Mouse (Mus musculus): Measurements from ENCODE around the gene Ccdc84. TPM values are rescaled to one million over a fixed set of nuclear protein-coding genes. Genes with fewer than 3 reads are reported as not detected.
A peak's percentile ranks its signal among the peaks of the same experiment; 100 is the strongest.
"Not testable (repeated sequence)": the region's sequence is repeated elsewhere in the genome, so short reads cannot be mapped to it uniquely, and the experiment has no call there.

The Ccdc84 gene
- polyA plus RNA-seq, 1 experiment from 2014 or later: 24.0 TPM

DNA sequence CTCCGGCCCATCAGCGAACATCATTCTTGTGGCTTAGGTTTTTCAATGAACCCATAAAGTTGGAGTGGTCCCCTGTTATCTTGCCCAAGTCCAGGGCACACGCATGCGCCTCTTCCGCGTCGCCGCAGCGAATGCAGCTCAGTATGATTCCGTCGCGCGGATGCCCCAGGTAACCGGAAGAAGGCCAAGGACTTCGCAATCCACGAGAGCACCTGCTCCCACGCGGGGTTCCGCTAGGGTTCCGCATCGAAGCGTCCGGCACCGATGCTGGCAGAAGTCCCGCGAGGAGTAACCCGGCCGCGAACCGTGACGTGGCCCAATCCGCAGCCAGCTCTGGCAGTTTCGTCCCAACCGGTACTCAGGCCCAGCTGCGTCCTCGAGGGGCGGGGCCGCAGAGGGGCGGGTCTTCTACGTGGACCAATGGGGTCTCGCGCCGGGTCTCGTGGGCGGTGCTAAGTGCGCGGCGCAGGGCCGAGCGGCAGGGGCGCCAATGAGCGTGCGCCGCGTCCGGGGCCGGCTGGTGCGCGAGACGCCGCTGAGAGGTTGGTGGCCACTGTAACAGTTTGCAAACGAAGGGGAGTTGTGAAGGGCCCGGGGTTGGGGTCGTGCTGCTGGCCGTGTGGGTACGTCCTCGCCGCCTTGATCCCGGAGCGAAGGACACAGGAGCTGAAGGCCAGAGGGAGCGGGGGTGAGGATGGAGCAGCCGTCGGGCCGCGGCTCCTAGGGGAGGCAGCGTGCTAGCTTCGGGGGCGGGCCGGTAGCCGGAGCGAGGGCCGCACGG, 39.1 kb downstream of the Ccdc84 start, which contains the start of gene Hyou1:
Gene Hyou1 (plus strand): TSS at position 437 of the 781 bp plus-strand sequence.
- peak within 1 kb of the TSS; percentile 88 for H3K27ac ChIP-seq
- peaks cover 18% of the 10 kb centered on the region for H3K36me3 ChIP-seq
- H3K4me3 ChIP-seq (replicated peaks): peak within 1 kb of the TSS; percentile 75
- H3K4me1 ChIP-seq (replicated peaks): peaks cover 14% of the 10 kb centered on the region
- peak; percentile 99 for ATAC-seq
- no peaks in the 10 kb centered on the region for H3K27me3 ChIP-seq (replicated peaks)
- peak within 1 kb of the TSS; percentile 87 for H3K4me2 ChIP-seq (replicated peaks)
- no peaks in the 10 kb centered on the region for H3K9me3 ChIP-seq
- under 1% methylated on average over 83 of the region's 83 CpGs for WGBS
- peak within 1 kb of the TSS; percentile 83 for H3K9ac ChIP-seq

DNA sequence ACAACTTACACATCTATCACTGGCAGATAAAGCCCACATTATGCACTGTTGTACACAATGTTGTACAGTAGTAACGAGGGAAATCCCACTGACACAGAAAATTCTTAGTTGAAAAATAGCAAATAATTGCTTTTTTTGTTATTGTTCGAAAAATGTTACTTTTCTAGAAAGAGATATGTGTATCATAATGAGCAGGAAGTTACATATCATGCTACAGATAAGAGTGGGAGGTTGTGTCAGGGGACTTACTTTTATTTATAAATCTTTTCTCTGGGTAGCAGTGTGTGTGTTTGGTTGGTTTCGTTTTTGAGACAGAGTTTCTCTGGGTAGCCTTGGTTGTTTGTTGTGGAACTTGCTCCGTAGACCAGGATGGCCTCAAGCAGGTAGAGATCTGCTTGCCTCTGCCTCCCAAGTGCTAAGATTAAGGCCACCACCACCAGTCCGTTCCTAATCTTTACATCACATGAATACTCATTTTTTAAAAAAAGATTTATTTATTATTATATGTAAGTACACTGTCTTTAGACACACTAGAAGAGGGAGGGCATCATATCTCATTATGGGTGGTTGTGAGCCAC, 40.1 kb downstream of the Ccdc84 start:
- ATAC-seq: no peak
- WGBS: 80% methylated on average over 5 of the region's 5 CpGs
- Histone ChIP-seq H3K4me3 (replicated peaks) (peak overlapping the region; percentile 75), H3K36me3 (peaks cover 12% of the 10 kb centered on the region), H3K4me2 (replicated peaks) (peak overlapping the region; percentile 87), H3K9me3 (no peaks in the 10 kb centered on the region), H3K27ac (peak overlapping the region; percentile 88; the same call in 1 of the 2 replicates), H3K27me3 (replicated peaks) (no peaks in the 10 kb centered on the region), H3K4me1 (replicated peaks) (peaks cover 14% of the 10 kb centered on the region), H3K9ac (peak overlapping the region; percentile 69)

DNA sequence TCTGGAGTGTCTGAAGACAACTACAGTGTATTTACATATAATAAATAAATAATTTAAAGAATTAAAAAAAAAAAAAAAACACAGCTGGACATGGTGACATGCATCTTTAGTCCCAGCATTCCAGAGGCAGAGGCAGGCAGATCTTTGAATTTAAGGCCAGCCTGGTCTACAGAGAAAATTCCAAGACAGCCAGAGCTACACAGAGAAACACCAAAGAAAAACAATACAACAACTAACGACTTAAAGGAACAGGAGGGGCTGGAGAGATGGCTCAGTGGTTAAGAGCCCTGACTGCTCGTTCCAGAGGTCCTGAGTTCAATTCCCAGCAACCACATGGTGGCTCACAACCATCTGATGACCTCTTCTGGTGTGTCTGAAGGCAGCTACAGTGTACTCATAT, 41.0 kb downstream of the Ccdc84 start:
- H3K36me3 ChIP-seq; H3K27ac ChIP-seq; H3K4me3 ChIP-seq (replicated peaks); H3K27me3 ChIP-seq (replicated peaks); H3K4me2 ChIP-seq (replicated peaks); H3K9ac ChIP-seq; ATAC-seq; H3K9me3 ChIP-seq: not testable (repeated sequence)
- peaks cover 14% of the 10 kb centered on the region for H3K4me1 ChIP-seq (replicated peaks)
- 81% methylated on average over 2 of the region's 2 CpGs for WGBS

DNA sequence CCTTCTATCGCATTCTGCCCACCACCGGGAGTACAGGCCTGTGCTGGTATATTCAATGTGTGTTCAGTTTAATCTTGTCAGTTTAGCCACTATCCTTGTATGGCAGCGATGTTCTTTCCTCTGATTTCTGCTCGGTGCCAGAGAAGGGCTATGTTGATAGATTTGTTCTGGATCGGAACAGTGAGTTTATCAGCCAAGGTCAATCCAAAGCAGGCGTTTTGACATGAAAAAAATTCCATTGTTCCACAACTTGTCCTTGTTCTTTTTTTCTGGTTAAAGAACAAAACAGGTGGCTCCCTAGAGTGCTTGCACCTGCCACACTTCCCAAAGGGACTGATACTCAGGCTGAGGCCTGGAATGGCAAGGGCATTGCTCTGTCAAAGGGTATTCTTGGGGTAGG, 42.2 kb downstream of the Ccdc84 start:
- Histone ChIP-seq H3K36me3 (no peaks in the 10 kb centered on the region), H3K4me3 (replicated peaks) (no peak overlapping the region), H3K4me2 (replicated peaks) (no peak overlapping the region), H3K27me3 (replicated peaks) (no peaks in the 10 kb centered on the region), H3K9me3 (no peaks in the 10 kb centered on the region), H3K27ac (no peak overlapping the region), H3K4me1 (replicated peaks) (peaks cover 13% of the 10 kb centered on the region), H3K9ac (no peak overlapping the region)
- no peak for ATAC-seq
- WGBS: 90% methylated on average over 6 of the region's 6 CpGs

DNA sequence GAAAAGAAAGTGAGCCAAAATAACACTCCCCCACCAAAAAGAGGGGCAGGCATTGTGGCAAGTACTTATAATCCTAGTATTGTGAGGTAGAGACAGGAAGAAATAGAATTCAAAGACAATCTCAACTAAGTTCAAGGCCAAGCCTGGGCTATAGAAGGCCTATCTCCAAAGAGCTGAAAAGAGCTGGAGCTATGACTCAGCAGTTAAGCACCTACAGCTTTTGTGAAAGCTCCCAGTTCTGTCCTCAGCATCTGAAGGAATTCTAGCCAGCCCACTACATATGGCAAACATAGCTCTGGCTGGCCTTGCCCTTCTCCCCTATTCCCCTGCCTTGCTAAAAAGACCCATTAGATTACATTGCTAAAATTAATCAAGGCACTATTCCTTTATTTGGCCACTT, 45.0 kb downstream of the Ccdc84 start:
- Histone ChIP-seq H3K27me3 (replicated peaks) (no peaks in the 10 kb centered on the region), H3K9ac (no peak overlapping the region), H3K4me2 (replicated peaks) (no peak overlapping the region), H3K27ac (no peak overlapping the region), H3K36me3 (no peaks in the 10 kb centered on the region), H3K9me3 (no peaks in the 10 kb centered on the region), H3K4me3 (replicated peaks) (no peak overlapping the region), H3K4me1 (replicated peaks) (no peaks in the 10 kb centered on the region)
- no peak for ATAC-seq

- H3K9me3 ChIP-seq: no peaks in the 10 kb centered on the region
- no peak overlapping the region for H3K4me3 ChIP-seq (replicated peaks)
- peaks cover 8% of the 10 kb centered on the region for H3K4me1 ChIP-seq (replicated peaks)
- H3K27me3 ChIP-seq (replicated peaks): no peaks in the 10 kb centered on the region
- H3K36me3 ChIP-seq: no peaks in the 10 kb centered on the region
- no peak for ATAC-seq
- no peak overlapping the region for H3K9ac ChIP-seq
- WGBS: 68% methylated on average over 3 of the region's 3 CpGs
- H3K27ac ChIP-seq: no peak overlapping the region
- no peak overlapping the region for H3K4me2 ChIP-seq (replicated peaks)
These were observed 53.9 kb downstream of the Ccdc84 start for GRCm38 (mm10) chr9:44364480-44364879.

GRCm38 (mm10) chr9:44361931-44362330, 56.4 kb downstream of the Ccdc84 start:
- not testable (repeated sequence) for H3K9ac ChIP-seq
- peak; percentile 29 for ATAC-seq

DNA sequence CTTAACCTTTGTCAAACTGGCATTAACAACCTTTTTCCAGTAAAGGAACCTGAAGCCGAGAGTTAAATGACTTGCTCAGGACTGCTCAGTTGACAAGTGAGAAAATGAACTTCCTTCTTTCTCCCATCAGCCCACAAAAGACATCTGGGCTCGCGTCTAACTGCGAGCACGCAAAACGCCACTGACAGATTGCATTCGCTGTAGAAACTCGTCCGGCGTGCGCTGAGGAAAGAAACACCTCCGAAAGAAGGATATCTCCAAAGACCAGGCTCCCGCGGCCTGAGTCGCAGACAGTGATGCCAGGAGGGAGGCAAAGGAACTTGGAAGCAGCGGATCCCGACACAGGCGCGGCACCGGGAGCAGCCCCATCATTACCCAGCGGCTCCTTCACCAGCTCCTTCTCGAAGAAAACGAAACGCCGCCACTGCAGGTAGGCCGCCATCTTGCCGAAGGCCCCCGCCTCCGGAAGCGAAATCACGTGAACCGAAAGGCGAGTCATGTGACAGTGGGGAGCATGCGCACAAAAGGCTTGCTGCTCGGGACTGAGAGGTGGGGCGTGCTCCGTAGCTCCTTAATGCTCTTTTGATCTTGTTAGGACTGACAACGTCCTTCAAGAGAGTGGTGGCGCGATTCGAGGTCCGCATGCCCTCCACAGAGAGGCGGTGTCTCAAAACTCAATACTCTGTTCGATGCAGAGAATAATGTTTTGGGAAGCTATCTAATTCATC, 57.0 kb downstream of the Ccdc84 start, which contains the start of gene Vps11:
Gene Vps11 (minus strand): TSS at position 481 of the 728 bp plus-strand sequence.
- Histone ChIP-seq H3K27ac (peak within 1 kb of the TSS; percentile 75), H3K4me1 (replicated peaks) (peaks cover 8% of the 10 kb centered on the region), H3K36me3 (peaks cover 11% of the 10 kb centered on the region), H3K27me3 (replicated peaks) (no peaks in the 10 kb centered on the region), H3K4me2 (replicated peaks) (peak within 1 kb of the TSS; percentile 63), H3K9me3 (no peaks in the 10 kb centered on the region), H3K9ac (peak within 1 kb of the TSS; percentile 73), H3K4me3 (replicated peaks) (peak within 1 kb of the TSS; percentile 81)
- under 1% methylated on average over 44 of the region's 44 CpGs for WGBS
- ATAC-seq: peak; percentile 95

More at GRCm38 (mm10) chr9:44361931-44362330, 56.4 kb downstream of the Ccdc84 start:
- Histone ChIP-seq H3K27ac (peak overlapping the region; percentile 75), H3K4me2 (replicated peaks) (peak overlapping the region; percentile 63), H3K4me3 (replicated peaks) (peak overlapping the region; percentile 81)
- H3K9me3 ChIP-seq; H3K36me3 ChIP-seq; H3K4me1 ChIP-seq (replicated peaks); H3K27me3 ChIP-seq (replicated peaks): not testable (repeated sequence)
- WGBS: 44% methylated on average over 4 of the region's 4 CpGs

Other genes starting within 250 kb of the Ccdc84 start
- gene Cbl, start 184.5 kb downstream of the Ccdc84 start, polyA plus RNA-seq (2015; fragmentation: Nextera tagmentation; extraction: Ambion mirVana): 13.2 and 14.8 TPM in 2 replicates
- not detected in 2 replicates for gene Ccdc153, start 177.9 kb downstream of the Ccdc84 start, polyA plus RNA-seq (2015; fragmentation: Nextera tagmentation; extraction: Ambion mirVana)
- gene Pdzd3, start 167.1 kb downstream of the Ccdc84 start, polyA plus RNA-seq (2015; fragmentation: Nextera tagmentation; extraction: Ambion mirVana): 11.7 and 12.9 TPM in 2 replicates
- gene Nlrx1, start 150.0 kb downstream of the Ccdc84 start, polyA plus RNA-seq (2015; fragmentation: Nextera tagmentation; extraction: Ambion mirVana): 5.5 and 5.9 TPM in 2 replicates
- gene Abcg4, start 130.0 kb downstream of the Ccdc84 start, polyA plus RNA-seq (2015; fragmentation: Nextera tagmentation; extraction: Ambion mirVana): 2.5 and 2.9 TPM in 2 replicates
- 19.9 and 21.2 TPM in 2 replicates for gene Hinfp, start 112.9 kb downstream of the Ccdc84 start, polyA plus RNA-seq (2015; fragmentation: Nextera tagmentation; extraction: Ambion mirVana)
- 6.8 and 10.6 TPM in 2 replicates for gene C2cd2l, start 98.3 kb downstream of the Ccdc84 start, polyA plus RNA-seq (2015; fragmentation: Nextera tagmentation; extraction: Ambion mirVana)
- 38.2 and 38.6 TPM in 2 replicates for gene Dpagt1, start 92.5 kb downstream of the Ccdc84 start, polyA plus RNA-seq (2015; fragmentation: Nextera tagmentation; extraction: Ambion mirVana)
- gene H2afx, start 83.9 kb downstream of the Ccdc84 start, polyA plus RNA-seq (2015; fragmentation: Nextera tagmentation; extraction: Ambion mirVana): 280 and 298 TPM in 2 replicates
- 128 and 141 TPM in 2 replicates for gene Hmbs, start 74.3 kb downstream of the Ccdc84 start, polyA plus RNA-seq (2015; fragmentation: Nextera tagmentation; extraction: Ambion mirVana)
- 28.9 and 30.3 TPM in 2 replicates for gene Vps11, start 56.9 kb downstream of the Ccdc84 start, polyA plus RNA-seq (2015; fragmentation: Nextera tagmentation; extraction: Ambion mirVana)
- gene Hyou1, start 39.1 kb downstream of the Ccdc84 start, polyA plus RNA-seq (2015; fragmentation: Nextera tagmentation; extraction: Ambion mirVana): 38.8 and 43.6 TPM in 2 replicates
- 51.7 and 59.2 TPM in 2 replicates for gene Slc37a4, start 21.7 kb downstream of the Ccdc84 start, polyA plus RNA-seq (2015; fragmentation: Nextera tagmentation; extraction: Ambion mirVana)
- 2,026 and 2,084 TPM in 2 replicates for gene Rps25, start 11.4 kb downstream of the Ccdc84 start, polyA plus RNA-seq (2015; fragmentation: Nextera tagmentation; extraction: Ambion mirVana)
- gene Trappc4, start 11.0 kb downstream of the Ccdc84 start, polyA plus RNA-seq (2015; fragmentation: Nextera tagmentation; extraction: Ambion mirVana): 122 and 123 TPM in 2 replicates
- not detected in 2 replicates for gene Foxr1, start 22.6 kb upstream of the Ccdc84 start, polyA plus RNA-seq (2015; fragmentation: Nextera tagmentation; extraction: Ambion mirVana)
- 1.2 TPM in 2 replicates for gene Upk2, start 36.4 kb upstream of the Ccdc84 start, polyA plus RNA-seq (2015; fragmentation: Nextera tagmentation; extraction: Ambion mirVana)
- 7.5 and 7.8 TPM in 2 replicates for gene Bcl9l, start 64.3 kb upstream of the Ccdc84 start, polyA plus RNA-seq (2015; fragmentation: Nextera tagmentation; extraction: Ambion mirVana)
- 1.3 TPM in 2 replicates for gene Cxcr5, start 143.3 kb upstream of the Ccdc84 start, polyA plus RNA-seq (2015; fragmentation: Nextera tagmentation; extraction: Ambion mirVana)
- gene Ddx6, start 186.3 kb upstream of the Ccdc84 start, polyA plus RNA-seq (2015; fragmentation: Nextera tagmentation; extraction: Ambion mirVana): 14.6 and 14.7 TPM in 2 replicates

Measured in intestine, embryonic 15.5 days (tissue).